Mouse (Mus musculus): ENCODE results near the gene H2-DMb2. TPM values are rescaled to one million over a fixed set of nuclear protein-coding genes. Genes with fewer than 3 reads are reported as not detected.

Gene H2-DMb2
- polyA plus RNA-seq, 1 experiment from 2014 or later: 0.90 TPM

DNA sequence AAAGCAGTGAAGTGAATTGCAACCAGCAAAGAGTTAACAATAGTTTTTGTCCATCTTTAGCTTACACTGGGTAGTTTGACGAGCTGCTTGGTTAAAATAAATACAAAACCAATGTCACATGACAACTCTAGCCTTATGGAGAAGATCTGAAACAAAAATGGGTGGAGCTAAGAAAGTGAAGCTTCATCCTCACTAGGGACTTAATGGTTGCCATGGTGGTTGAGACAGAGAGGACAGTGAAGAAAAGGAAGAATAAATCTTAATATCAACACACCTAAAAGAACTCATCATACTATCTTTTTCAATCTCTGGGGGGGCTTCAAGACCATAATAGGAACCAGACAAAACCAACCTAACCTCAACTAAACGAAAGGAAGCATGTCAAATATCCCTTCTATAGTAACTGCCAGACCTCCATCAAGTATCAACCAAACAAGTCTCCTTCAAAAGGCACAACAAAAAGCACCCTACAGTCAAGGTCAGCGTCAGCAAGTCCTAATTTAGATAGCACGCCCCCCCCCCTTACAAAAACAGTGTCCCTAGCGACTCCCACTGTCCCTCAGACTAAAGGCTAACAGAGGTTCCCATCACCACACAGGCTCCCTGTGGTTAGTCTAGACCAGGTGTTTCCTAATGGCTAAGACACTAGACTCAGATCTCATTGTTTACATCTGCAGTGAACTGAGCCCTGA lies 25.5 kb upstream of the H2-DMb2 start:
- Histone ChIP-seq H3K9ac (replicated peaks; ENCODE audit: low read depth, low read length) (peak overlapping the region; percentile 82), H3K4me1 (replicated peaks; ENCODE audit: control insufficient read depth, insufficient read depth, low read length) (peaks cover 17% of the 10 kb centered on the region), H3K4me2 (ENCODE audit: low read length) (peak overlapping the region; percentile 83), H3K4me3 (replicated peaks; ENCODE audit: low read length) (peak overlapping the region; percentile 85), H3K9me3 (ENCODE audit: control insufficient read depth, low read length) (no peaks in the 10 kb centered on the region), H3K27ac (ENCODE audit: low read length) (no peak overlapping the region), H3K36me3 (ENCODE audit: control insufficient read depth, insufficient read depth) (peaks cover 39% of the 10 kb centered on the region), H3K27me3 (replicated peaks; ENCODE audit: control insufficient read depth, insufficient read depth, low read length) (no peaks in the 10 kb centered on the region)
- no peak for ATAC-seq
- WGBS: under 1% methylated on average over 5 of the region's 5 CpGs

DNA sequence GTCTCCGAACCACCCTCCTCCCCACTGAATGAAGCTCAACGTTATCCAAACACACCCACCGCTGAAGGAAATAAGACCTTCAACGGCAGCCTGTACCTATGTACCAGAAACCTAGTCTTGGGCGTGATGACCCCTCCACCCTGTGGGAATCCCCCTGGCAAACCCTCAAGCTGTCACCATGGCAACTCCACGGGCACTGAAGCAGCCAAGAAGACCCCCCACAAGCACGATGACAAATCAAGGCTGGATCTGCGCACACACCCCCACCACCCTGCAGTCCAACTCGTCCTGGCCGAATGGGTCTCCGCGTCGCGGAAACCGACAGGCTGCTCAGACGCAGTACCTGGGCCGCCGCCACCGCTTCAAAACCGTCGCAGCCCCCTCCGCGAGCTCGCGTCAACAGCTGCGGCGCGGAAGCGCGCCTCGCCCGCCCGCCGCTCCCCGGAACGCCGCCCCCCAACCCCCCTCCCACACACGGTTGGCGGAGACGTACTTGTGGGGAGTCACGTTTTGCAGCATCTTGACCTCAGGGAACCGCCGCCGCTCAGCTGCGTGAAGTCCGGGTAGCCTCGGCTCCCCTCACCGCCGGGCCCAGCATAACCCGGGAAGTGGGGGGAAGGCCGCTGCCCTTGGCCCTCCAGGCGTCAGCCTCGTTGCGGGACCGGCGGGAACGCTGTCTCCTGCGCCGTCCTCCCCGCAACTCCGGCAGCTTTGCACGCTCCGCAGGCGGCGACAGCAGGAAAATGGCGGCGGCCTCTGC lies 24.8 kb upstream of the H2-DMb2 start:
- no peaks in the 10 kb centered on the region for H3K9me3 ChIP-seq (ENCODE audit: control insufficient read depth, low read length)
- WGBS: 0% methylated on average over 65 of the region's 67 CpGs
- peak overlapping the region; percentile 86 for H3K27ac ChIP-seq (ENCODE audit: low read length)
- peak overlapping the region; percentile 83 for H3K4me2 ChIP-seq (ENCODE audit: low read length)
- peak overlapping the region; percentile 82 for H3K9ac ChIP-seq (replicated peaks; ENCODE audit: low read depth, low read length)
- no peak for ATAC-seq
- H3K4me3 ChIP-seq (replicated peaks; ENCODE audit: low read length): peak overlapping the region; percentile 85
- no peaks in the 10 kb centered on the region for H3K27me3 ChIP-seq (replicated peaks; ENCODE audit: control insufficient read depth, insufficient read depth, low read length)
- H3K4me1 ChIP-seq (replicated peaks; ENCODE audit: control insufficient read depth, insufficient read depth, low read length): peaks cover 19% of the 10 kb centered on the region
- peaks cover 32% of the 10 kb centered on the region for H3K36me3 ChIP-seq (ENCODE audit: control insufficient read depth, insufficient read depth)

DNA sequence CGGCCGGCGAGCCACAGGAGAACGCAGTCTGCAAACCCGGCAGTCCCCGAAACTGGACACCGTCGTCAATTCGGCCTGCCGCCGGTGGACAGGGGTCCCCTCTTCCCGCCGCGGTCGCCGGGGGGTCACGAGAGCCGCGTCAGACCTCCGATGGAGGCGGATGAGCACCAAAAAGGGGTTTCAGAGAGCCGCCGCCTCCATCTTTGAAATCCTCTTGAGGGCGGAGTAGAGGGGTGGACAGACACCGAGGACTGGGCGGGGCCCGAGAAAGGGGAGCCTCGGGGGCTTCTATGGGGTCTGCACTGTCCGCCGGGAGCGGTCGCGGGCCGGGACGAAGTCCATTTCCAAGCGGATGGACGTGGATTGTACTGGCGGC lies 24.2 kb upstream of the H2-DMb2 start:
- Histone ChIP-seq H3K36me3 (ENCODE audit: control insufficient read depth, insufficient read depth) (peaks cover 26% of the 10 kb centered on the region), H3K27me3 (replicated peaks; ENCODE audit: control insufficient read depth, insufficient read depth, low read length) (no peaks in the 10 kb centered on the region)
- ATAC-seq: no peak; the same call in 1 of the 2 replicates

DNA sequence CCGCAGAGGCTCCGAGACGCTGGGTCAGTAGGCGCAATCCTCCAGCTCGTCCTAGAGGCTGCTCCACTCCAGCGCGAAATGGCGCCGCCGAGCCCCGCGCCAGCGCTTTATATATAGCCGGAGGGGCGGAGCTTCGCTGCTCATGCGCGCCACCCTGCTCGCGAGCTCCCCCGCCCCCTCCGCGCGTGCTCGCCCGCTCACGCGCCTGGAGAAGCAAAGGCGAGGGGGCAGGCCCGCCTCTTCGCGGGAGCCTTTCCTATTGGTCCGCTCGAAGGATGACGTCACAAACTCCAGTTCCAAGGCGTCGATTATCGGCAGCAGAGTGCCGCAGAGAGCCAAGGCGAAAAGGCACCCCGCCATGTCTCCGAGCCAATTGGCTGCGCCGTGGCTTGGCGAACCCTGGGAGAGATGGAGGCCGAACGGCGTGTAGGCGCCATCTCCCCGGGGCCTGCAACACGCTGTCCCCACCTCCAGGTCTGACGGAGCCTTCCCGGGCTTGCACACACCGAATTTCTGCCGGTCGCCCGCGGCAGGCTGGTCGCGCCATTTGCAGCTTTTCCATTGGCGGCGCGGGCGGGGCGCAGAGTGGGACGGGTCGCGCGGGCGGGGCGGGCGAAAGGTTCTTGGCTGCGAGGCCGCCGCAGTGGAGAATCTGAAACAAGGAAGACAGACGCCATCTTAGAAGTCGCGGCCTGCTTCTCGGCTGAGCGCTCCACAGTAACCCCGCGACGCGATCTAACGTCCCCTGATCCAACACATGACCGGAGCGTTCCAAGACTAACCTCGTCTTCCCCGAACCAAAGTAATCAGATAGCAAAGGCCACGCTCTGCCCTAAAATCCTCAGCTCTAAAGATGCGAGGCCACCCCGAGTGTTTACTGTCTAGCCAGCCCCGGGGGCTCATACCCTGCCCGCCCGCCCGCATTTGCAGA lies 23.6 kb upstream of the H2-DMb2 start, which contains the start of gene H2-DMa:
Gene H2-DMa, plus strand, starts transcription at position 293 of the 931 bp plus-strand sequence.
- ATAC-seq: peak; percentile 76
- Histone ChIP-seq H3K9me3 (ENCODE audit: control insufficient read depth, low read length) (no peaks in the 10 kb centered on the region), H3K27ac (ENCODE audit: low read length) (peak within 1 kb of the TSS; percentile 99), H3K4me1 (replicated peaks; ENCODE audit: control insufficient read depth, insufficient read depth, low read length) (peaks cover 28% of the 10 kb centered on the region), H3K4me3 (replicated peaks; ENCODE audit: low read length) (peak within 1 kb of the TSS; percentile 85), H3K4me2 (ENCODE audit: low read length) (peak within 1 kb of the TSS; percentile 92), H3K9ac (replicated peaks; ENCODE audit: low read depth, low read length) (peak within 1 kb of the TSS; percentile 97), H3K27me3 (replicated peaks; ENCODE audit: control insufficient read depth, insufficient read depth, low read length) (no peaks in the 10 kb centered on the region), H3K36me3 (ENCODE audit: control insufficient read depth, insufficient read depth) (peaks cover 20% of the 10 kb centered on the region)
- WGBS: under 1% methylated on average over 95 of the region's 96 CpGs

More for the DNA sequence above, 24.2 kb upstream of the H2-DMb2 start:
- Histone ChIP-seq H3K4me2 (ENCODE audit: low read length) (peak overlapping the region; percentile 83), H3K4me1 (replicated peaks; ENCODE audit: control insufficient read depth, insufficient read depth, low read length) (peaks cover 25% of the 10 kb centered on the region), H3K27ac (ENCODE audit: low read length) (peak overlapping the region; percentile 86), H3K9me3 (ENCODE audit: control insufficient read depth, low read length) (no peaks in the 10 kb centered on the region), H3K9ac (replicated peaks; ENCODE audit: low read depth, low read length) (peak overlapping the region; percentile 82), H3K4me3 (replicated peaks; ENCODE audit: low read length) (peak overlapping the region; percentile 85)
- WGBS: under 1% methylated on average over 38 of the region's 38 CpGs

DNA sequence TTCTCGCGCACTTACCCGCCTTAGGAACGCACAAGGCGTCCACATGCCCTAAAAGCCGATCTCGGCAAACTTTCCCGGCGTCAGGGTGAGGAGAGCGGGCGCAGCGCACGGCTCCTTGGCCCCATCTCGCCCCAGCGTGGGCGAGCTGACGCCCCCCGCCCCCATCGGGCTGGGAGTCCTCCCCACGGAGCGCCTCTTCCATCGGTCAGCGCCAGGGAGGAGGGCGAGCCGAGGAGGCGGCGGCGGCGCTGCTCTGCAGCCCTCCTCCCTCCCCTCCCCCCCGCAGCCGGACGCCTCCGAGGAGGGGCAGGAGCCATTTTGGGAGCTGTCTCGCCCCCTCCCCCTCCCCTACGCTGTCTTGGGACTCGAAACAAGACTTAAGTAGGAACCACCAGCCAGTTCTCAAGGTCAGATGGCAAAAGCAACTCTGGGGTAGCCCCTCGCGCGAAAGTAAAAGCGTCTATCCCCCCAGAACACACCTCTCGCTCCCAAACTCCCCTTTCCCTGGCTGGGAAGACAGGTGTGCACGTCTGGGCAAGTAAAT lies 22.9 kb upstream of the H2-DMb2 start:
- peak; percentile 1; the same call in 1 of the 2 replicates for ATAC-seq
- peak overlapping the region; percentile 92 for H3K4me2 ChIP-seq (ENCODE audit: low read length)
- no peaks in the 10 kb centered on the region for H3K9me3 ChIP-seq (ENCODE audit: control insufficient read depth, low read length)
- H3K36me3 ChIP-seq (ENCODE audit: control insufficient read depth, insufficient read depth): peaks cover 13% of the 10 kb centered on the region
- no peaks in the 10 kb centered on the region for H3K27me3 ChIP-seq (replicated peaks; ENCODE audit: control insufficient read depth, insufficient read depth, low read length)
- WGBS: under 1% methylated on average over 37 of the region's 42 CpGs
- peaks cover 35% of the 10 kb centered on the region for H3K4me1 ChIP-seq (replicated peaks; ENCODE audit: control insufficient read depth, insufficient read depth, low read length)
- H3K27ac ChIP-seq (ENCODE audit: low read length): peak overlapping the region; percentile 99
- peak overlapping the region; percentile 85 for H3K4me3 ChIP-seq (replicated peaks; ENCODE audit: low read length)
- peak overlapping the region; percentile 97 for H3K9ac ChIP-seq (replicated peaks; ENCODE audit: low read depth, low read length)

DNA sequence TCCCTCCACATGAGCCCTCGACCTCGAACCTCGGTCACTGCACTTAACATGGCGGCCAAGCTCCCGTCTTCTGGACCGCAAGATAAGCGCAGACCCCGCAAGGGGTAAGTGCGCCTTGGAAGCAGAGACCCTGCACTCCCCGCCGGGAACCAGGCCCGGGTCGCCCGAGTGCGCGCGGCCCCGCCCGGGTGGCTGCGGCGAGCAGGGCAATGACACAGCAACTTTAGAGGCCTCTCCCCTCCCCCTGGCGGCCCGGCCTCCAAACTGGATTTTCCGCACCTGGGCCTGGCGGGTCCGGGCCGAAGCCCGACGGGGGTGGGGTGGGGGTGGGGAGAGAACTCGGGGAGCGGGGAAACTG lies 22.3 kb upstream of the H2-DMb2 start:
- Histone ChIP-seq H3K36me3 (ENCODE audit: control insufficient read depth, insufficient read depth) (peaks cover 8% of the 10 kb centered on the region), H3K27me3 (replicated peaks; ENCODE audit: control insufficient read depth, insufficient read depth, low read length) (no peaks in the 10 kb centered on the region), H3K4me1 (replicated peaks; ENCODE audit: control insufficient read depth, insufficient read depth, low read length) (peaks cover 31% of the 10 kb centered on the region), H3K9ac (replicated peaks; ENCODE audit: low read depth, low read length) (peak overlapping the region; percentile 97), H3K4me3 (replicated peaks; ENCODE audit: low read length) (peak overlapping the region; percentile 85), H3K27ac (ENCODE audit: low read length) (peak overlapping the region; percentile 99), H3K4me2 (ENCODE audit: low read length) (peak overlapping the region; percentile 92), H3K9me3 (ENCODE audit: control insufficient read depth, low read length) (no peaks in the 10 kb centered on the region)
- under 1% methylated on average over 29 of the region's 31 CpGs for WGBS
- ATAC-seq: peak; percentile 0; the same call in 1 of the 2 replicates

DNA sequence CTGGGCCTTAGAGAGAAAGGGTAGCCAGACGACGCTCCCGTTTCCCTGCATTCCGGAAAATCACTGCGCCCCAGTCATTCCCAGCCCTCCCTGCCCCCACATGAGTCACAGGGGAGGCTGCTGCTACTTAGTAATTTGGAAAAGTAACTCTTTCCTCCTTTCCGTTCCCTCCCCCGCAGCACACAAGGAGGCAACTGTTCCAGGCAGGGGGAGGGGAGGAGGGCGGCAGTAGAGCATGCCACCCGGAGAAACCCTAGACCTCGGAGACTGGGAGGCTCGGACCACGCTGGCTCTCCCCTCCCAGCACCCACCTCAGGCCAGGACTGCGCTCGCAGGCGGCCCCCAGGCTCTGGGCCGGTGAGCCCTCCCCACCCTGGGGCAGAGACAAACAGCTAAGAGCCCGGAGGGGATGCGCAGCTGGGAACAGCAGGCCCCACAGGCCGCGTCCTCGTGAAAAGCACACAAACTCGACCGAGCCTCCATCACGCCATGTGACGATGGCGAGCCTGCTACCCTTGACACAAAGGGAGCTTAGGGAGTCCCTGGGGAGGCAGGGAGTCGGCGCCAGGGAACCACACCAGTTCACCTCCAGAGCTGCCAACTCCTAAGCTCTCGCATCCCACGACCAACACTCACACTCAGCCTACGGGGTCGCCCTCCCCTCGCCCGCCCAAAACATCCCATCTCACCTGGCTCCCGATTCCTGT lies 21.8 kb upstream of the H2-DMb2 start:
- Histone ChIP-seq H3K36me3 (ENCODE audit: control insufficient read depth, insufficient read depth) (peaks cover 4% of the 10 kb centered on the region; the same call in 1 of the 2 replicates), H3K4me2 (ENCODE audit: low read length) (peak overlapping the region; percentile 92), H3K9ac (replicated peaks; ENCODE audit: low read depth, low read length) (peak overlapping the region; percentile 97), H3K4me3 (replicated peaks; ENCODE audit: low read length) (peak overlapping the region; percentile 85), H3K9me3 (ENCODE audit: control insufficient read depth, low read length) (no peaks in the 10 kb centered on the region), H3K4me1 (replicated peaks; ENCODE audit: control insufficient read depth, insufficient read depth, low read length) (peaks cover 27% of the 10 kb centered on the region), H3K27ac (ENCODE audit: low read length) (peak overlapping the region; percentile 99), H3K27me3 (replicated peaks; ENCODE audit: control insufficient read depth, insufficient read depth, low read length) (no peaks in the 10 kb centered on the region)
- peak; percentile 13 for ATAC-seq
- WGBS: 0% methylated on average over 32 of the region's 35 CpGs

DNA sequence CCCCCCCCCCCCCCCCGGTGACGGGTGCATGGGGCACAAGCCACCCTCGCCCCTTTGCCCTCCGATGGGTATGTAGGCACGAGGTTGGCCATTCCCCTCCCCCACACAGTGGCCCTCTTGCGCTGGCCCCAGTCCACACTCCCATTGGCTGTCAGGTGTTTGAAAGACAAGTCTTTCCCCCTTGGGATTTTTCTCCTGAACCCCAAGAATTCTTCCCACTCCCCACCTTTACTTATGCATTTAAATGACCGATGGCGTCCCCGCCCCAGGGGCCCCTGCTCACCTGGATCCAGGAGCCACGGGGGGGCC lies 21.3 kb upstream of the H2-DMb2 start:
- Histone ChIP-seq H3K4me2 (ENCODE audit: low read length) (peak overlapping the region; percentile 92), H3K4me3 (replicated peaks; ENCODE audit: low read length) (peak overlapping the region; percentile 85), H3K27me3 (replicated peaks; ENCODE audit: control insufficient read depth, insufficient read depth, low read length) (no peaks in the 10 kb centered on the region), H3K9ac (replicated peaks; ENCODE audit: low read depth, low read length) (peak overlapping the region; percentile 97), H3K4me1 (replicated peaks; ENCODE audit: control insufficient read depth, insufficient read depth, low read length) (peaks cover 22% of the 10 kb centered on the region), H3K27ac (ENCODE audit: low read length) (peak overlapping the region; percentile 99), H3K9me3 (ENCODE audit: control insufficient read depth, low read length) (no peaks in the 10 kb centered on the region), H3K36me3 (ENCODE audit: control insufficient read depth, insufficient read depth) (0 out of 2 replicates have a peak, but pooled peaks cover 2% of the 10 kb centered on the region)
- no peak for ATAC-seq
- WGBS: 2% methylated on average over 8 of the region's 10 CpGs

Measured in forebrain, embryonic 16.5 days (tissue).